Mouse (Mus musculus) brain, adult 10 weeks (tissue): Measurements from ENCODE around the gene Adarb2. TPM values are rescaled to one million over a fixed set of nuclear protein-coding genes. Genes with fewer than 3 reads are reported as not detected.

ENCODE experiments used
- polyA plus RNA-seq: library from polyadenylated mRNA; stranded (reverse); fragments of 350-450 nt; fragmentation: Illumina TruSeq; extraction: RNeasy Lipid Tissue Mini Kit (QIAGEN cat#74804); gene quantifications from one replicate; pipeline ENCODE4 v1.2.3, GENCODE M21; 2015; ENCODE audit warnings: low read depth, low replicate concordance

The Adarb2 gene
- 11.2 TPM for polyA plus RNA-seq

GRCm38 (mm10) chr13:8202681-8203476 is at the start of gene Adarb2:
Gene Adarb2 (plus strand): TSS chr13:8202866.

